Mouse (Mus musculus) CH12.LX (cell line): ENCODE data around the gene Atp2b4. TPM values are rescaled to one million over a fixed set of nuclear protein-coding genes. Genes with fewer than 3 reads are reported as not detected.
A peak's percentile ranks its signal among the peaks of the same experiment; 100 is the strongest.

Source experiments
- DNase-seq: peaks from one replicate; pipeline ENCODE4 v3.0.0-alpha.2; 2013; ENCODE audit errors: extremely low read depth
- H3K27ac ChIP-seq: 2 replicates; pipeline ENCODE4 v1.5.1; 2012; ENCODE audit warnings: low read depth, mild to moderate bottlenecking, control low read depth, moderate library complexity; ENCODE audit not compliant: insufficient read depth
- H3K27me3 ChIP-seq: replicated peaks from 2 replicates; pipeline ENCODE3; 2012; ENCODE audit warnings: inconsistent platforms
- H3K36me3 ChIP-seq, 2 experiments: replicated peaks in 1 of 2; 2 replicates each; pipeline versions ENCODE3 to v1.6.1; 2012; ENCODE audit warnings: inconsistent platforms in 1 of 2, low read length in 1 of 2, mild to moderate bottlenecking in 1 of 2, mixed read lengths in 1 of 2, moderate library complexity in 1 of 2; ENCODE audit not compliant: control insufficient read depth in 1 of 2, insufficient read depth in 1 of 2
- H3K4me1 ChIP-seq, 2 experiments: 2 replicates each; pipeline ENCODE4 v1.6.1; 2012; ENCODE audit warnings: inconsistent platforms in 1 of 2, moderate library complexity in 1 of 2; ENCODE audit not compliant: insufficient read depth in 2 of 2, control insufficient read depth in 1 of 2
- H3K4me2 ChIP-seq: 2 replicates; pipeline ENCODE4 v1.6.1; 2012; ENCODE audit warnings: low read depth, mild to moderate bottlenecking, control low read depth; ENCODE audit not compliant: poor library complexity, insufficient read depth, severe bottlenecking
- H3K4me3 ChIP-seq, 3 experiments: fragments of 150-350 bp in 1 of 3; sonication (generic) in 1 of 3; replicated peaks in 1 of 3; 2 replicates each; pipeline versions ENCODE3 to v1.5.1; 2011 to 2012; ENCODE audit warnings: low read depth in 2 of 3, low read length in 2 of 3, mild to moderate bottlenecking in 2 of 3, moderate library complexity in 2 of 3, control low read depth in 1 of 3, improper control_type of control experiment in 1 of 3, inconsistent platforms in 1 of 3, mixed read lengths in 1 of 3; ENCODE audit not compliant: poor library complexity in 1 of 3
- H3K79me2 ChIP-seq: replicated peaks from 2 replicates; pipeline ENCODE4 v1.6.1; 2012; ENCODE audit warnings: mild to moderate bottlenecking, moderate library complexity; ENCODE audit not compliant: control insufficient read depth, poor library complexity, insufficient read depth, severe bottlenecking; ENCODE audit errors: extremely low read depth
- H3K9ac ChIP-seq: 2 replicates; pipeline ENCODE4 v1.6.1; 2012; ENCODE audit warnings: low read depth, mild to moderate bottlenecking, control low read depth, moderate library complexity; ENCODE audit not compliant: insufficient read depth
- H3K9me3 ChIP-seq: replicated peaks from 2 replicates; pipeline ENCODE3; 2012; ENCODE audit warnings: low read length, inconsistent platforms, mixed read lengths
- BHLHE40 ChIP-seq: IDR thresholded peaks from 2 replicates; pipeline ENCODE4 v1.6.1; 2011; ENCODE audit warnings: mild to moderate bottlenecking, low read depth, low read length, improper control_type of control experiment
- CHD1 ChIP-seq: IDR thresholded peaks from 2 replicates; pipeline ENCODE4 v1.6.1; 2012; ENCODE audit warnings: low read depth, low read length, improper control_type of control experiment, inconsistent platforms
- CTCF ChIP-seq, 2 experiments: IDR thresholded peaks in 1 of 2; conservative IDR thresholded peaks in 1 of 2; 2 replicates each; pipeline ENCODE4 v1.5.1; 2011 to 2012; ENCODE audit warnings: low read depth in 2 of 2, low read length in 2 of 2, improper control_type of control experiment in 1 of 2, inconsistent platforms in 1 of 2, mild to moderate bottlenecking in 1 of 2, moderate library complexity in 1 of 2
- E2F4 ChIP-seq: IDR thresholded peaks from 2 replicates; pipeline ENCODE4 v1.6.1; 2011; ENCODE audit warnings: low read depth, low read length, improper control_type of control experiment; ENCODE audit not compliant: insufficient replicate concordance
- EP300 ChIP-seq: IDR thresholded peaks from 2 replicates; pipeline ENCODE4 v1.6.1; 2011; ENCODE audit warnings: low read length, improper control_type of control experiment
- ETS1 ChIP-seq: conservative IDR thresholded peaks from 2 replicates; pipeline ENCODE4 v1.6.1; 2012; ENCODE audit warnings: low read depth, mild to moderate bottlenecking, inconsistent platforms, low read length, improper control_type of control experiment, moderate library complexity
- HCFC1 ChIP-seq: IDR thresholded peaks from 2 replicates; pipeline ENCODE4 v1.6.1; 2012; ENCODE audit warnings: low read depth, mild to moderate bottlenecking, inconsistent platforms, low read length, improper control_type of control experiment
- IRF4 ChIP-seq: IDR thresholded peaks from 2 replicates; pipeline ENCODE4 v1.6.1; 2014; ENCODE audit warnings: low read depth, mild to moderate bottlenecking, inconsistent platforms, low read length, improper control_type of control experiment
- JUN ChIP-seq: IDR thresholded peaks from 2 replicates; pipeline ENCODE4 v1.6.1; 2011; ENCODE audit warnings: low read depth, mild to moderate bottlenecking, low read length, improper control_type of control experiment, moderate library complexity; ENCODE audit not compliant: insufficient read depth
- KAT2A ChIP-seq: IDR thresholded peaks from 2 replicates; pipeline ENCODE4 v1.6.1; 2012; ENCODE audit warnings: low read length, improper control_type of control experiment, inconsistent platforms; ENCODE audit not compliant: insufficient replicate concordance
- MAZ ChIP-seq: IDR thresholded peaks from 2 replicates; pipeline ENCODE4 v1.6.1; 2012; ENCODE audit warnings: low read depth, mild to moderate bottlenecking, inconsistent platforms, low read length, improper control_type of control experiment, moderate library complexity
- MEF2A ChIP-seq: IDR thresholded peaks from 2 replicates; pipeline ENCODE4 v1.6.1; 2014; ENCODE audit warnings: low read depth, mild to moderate bottlenecking, inconsistent platforms, low read length, improper control_type of control experiment, borderline replicate concordance
- MXI1 ChIP-seq: IDR thresholded peaks from 2 replicates; pipeline ENCODE4 v1.6.1; 2011; ENCODE audit warnings: mild to moderate bottlenecking, low read depth, low read length, improper control_type of control experiment
- MYC ChIP-seq: IDR thresholded peaks from 2 replicates; pipeline ENCODE4 v1.6.1; 2011; ENCODE audit warnings: low read depth, mild to moderate bottlenecking, improper control_type of control experiment, low read length
- NELFE ChIP-seq: IDR thresholded peaks from 2 replicates; pipeline ENCODE4 v1.6.1; 2011; ENCODE audit warnings: low read depth, low read length, improper control_type of control experiment
- NRF1 ChIP-seq: IDR thresholded peaks from 2 replicates; pipeline ENCODE4 v1.6.1; 2014; ENCODE audit warnings: low read depth, mild to moderate bottlenecking, inconsistent platforms, low read length, improper control_type of control experiment, moderate library complexity
- RAD21 ChIP-seq: IDR thresholded peaks from 2 replicates; pipeline ENCODE4 v1.6.1; 2011; ENCODE audit warnings: low read depth, mild to moderate bottlenecking, low read length, improper control_type of control experiment, moderate library complexity
- SIN3A ChIP-seq: IDR thresholded peaks from 2 replicates; pipeline ENCODE4 v1.6.1; 2012; ENCODE audit warnings: low read length, improper control_type of control experiment, inconsistent platforms
- SMC3 ChIP-seq: IDR thresholded peaks from 2 replicates; pipeline ENCODE4 v1.6.1; 2011; ENCODE audit warnings: low read depth, low read length, improper control_type of control experiment
- TBP ChIP-seq: conservative IDR thresholded peaks from 2 replicates; pipeline ENCODE4 v1.6.1; 2011; ENCODE audit warnings: low read depth, low read length, improper control_type of control experiment
- UBTF ChIP-seq: IDR thresholded peaks from 2 replicates; pipeline ENCODE4 v1.6.1; 2012; ENCODE audit warnings: low read depth, mild to moderate bottlenecking, inconsistent platforms, low read length, improper control_type of control experiment, moderate library complexity
- USF1 ChIP-seq: IDR thresholded peaks from 2 replicates; pipeline ENCODE4 v1.6.1; 2014; ENCODE audit warnings: low read depth, mild to moderate bottlenecking, inconsistent platforms, low read length, improper control_type of control experiment
- USF2 ChIP-seq: conservative IDR thresholded peaks from 2 replicates; pipeline ENCODE4 v1.6.1; 2011; ENCODE audit warnings: low read depth, low read length, improper control_type of control experiment
- ZKSCAN1 ChIP-seq: IDR thresholded peaks from 2 replicates; pipeline ENCODE4 v1.6.1; 2012; ENCODE audit warnings: low read depth, inconsistent platforms, low read length, improper control_type of control experiment, borderline replicate concordance
- ZMIZ1 ChIP-seq: IDR thresholded peaks from 2 replicates; pipeline ENCODE4 v1.6.1; 2012; ENCODE audit warnings: low read depth, mild to moderate bottlenecking, inconsistent platforms, low read length, improper control_type of control experiment
- dilution Hi-C: fragments of 300-500 bp; cut with MboI; formaldehyde crosslinking; loops from 2 replicates; pipeline ENCODE4 v1.14.3; 2020; ENCODE audit warnings: low sequenced_read_pairs; ENCODE audit not compliant: extremely low pct_unique_long_range_greater_than_20kb, extremely low pct_ligation_motif_present
- in situ Hi-C: fragments of 300-500 bp; cut with MboI; formaldehyde crosslinking; loops from 3 replicates; pipeline ENCODE4 v1.14.3; 2019; ENCODE audit warnings: low sequenced_read_pairs, low pct_ligation_motif_present, low pct_unique_long_range_greater_than_20kb, mixed read lengths
- polyA plus RNA-seq: library from polyadenylated mRNA; unstranded; fragments of >175 nt; gene quantifications from 2 replicates; pipeline ENCODE4 v1.2.1, GENCODE M21; 2012; ENCODE audit warnings: low read depth; ENCODE audit not compliant: insufficient read length
- total RNA-seq, 2 experiments: library from RNA; depleted of rRNA; stranded (reverse); fragments of 300-350 nt in 1 of 2; fragments of >200 nt in 1 of 2; gene quantifications; 2 replicates each; pipeline ENCODE4 v1.2.3; 2012 to 2014

Gene Atp2b4
- total and polyA plus RNA-seq, 3 experiments: 6.9 to 18.4 (median 17.5) TPM

DNA sequence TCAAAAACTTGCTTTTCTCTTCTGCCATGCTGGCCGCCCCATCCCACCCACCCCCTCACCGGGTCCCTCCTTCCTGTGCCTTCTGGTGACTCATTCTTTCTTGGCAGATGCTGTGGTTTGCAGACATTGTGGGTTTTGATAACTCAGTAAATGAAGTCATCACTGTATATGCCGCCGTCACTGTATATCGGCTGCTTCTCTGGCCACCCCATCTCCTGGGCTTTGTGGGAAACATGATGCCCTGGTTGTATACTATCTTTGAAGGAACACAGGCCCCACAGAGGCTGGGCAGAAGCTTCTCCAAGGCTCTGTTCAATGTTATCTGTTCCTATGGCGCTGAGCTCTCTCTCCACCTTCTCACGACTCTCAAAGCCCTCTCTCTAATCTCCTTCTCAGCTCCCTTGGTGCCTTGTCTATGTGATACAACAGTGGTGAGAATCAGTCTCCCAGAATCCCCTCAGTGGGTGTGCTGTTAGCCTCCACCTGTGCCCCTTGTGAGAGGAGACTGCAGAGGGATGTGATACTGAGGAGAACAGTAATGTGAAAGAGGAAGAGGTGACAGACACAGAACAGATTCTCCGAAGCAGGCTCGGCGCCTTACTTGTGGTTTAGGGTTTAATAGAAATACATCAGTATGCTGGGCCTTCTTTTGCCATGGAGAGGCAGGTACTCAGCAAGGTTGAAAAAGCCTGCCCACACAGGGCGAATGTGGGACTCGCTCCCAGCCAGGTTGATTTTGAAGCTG lies 15.1 kb upstream of the Atp2b4 start (continued):
- TF ChIP-seq USF1 (no peak), RAD21 (no peak; the same call in none of the 2 replicates), ZKSCAN1 (no peak), IRF4 (peak; percentile 63), E2F4 (no peak), USF2 (no peak), MXI1 (no peak), CHD1 (no peak), HCFC1 (no peak), JUN (peak; percentile 54), BHLHE40 (peak; percentile 28; the same call in 1 of the 2 replicates), SIN3A (no peak; the same call in 1 of the 2 replicates), KAT2A (no peak)

DNA sequence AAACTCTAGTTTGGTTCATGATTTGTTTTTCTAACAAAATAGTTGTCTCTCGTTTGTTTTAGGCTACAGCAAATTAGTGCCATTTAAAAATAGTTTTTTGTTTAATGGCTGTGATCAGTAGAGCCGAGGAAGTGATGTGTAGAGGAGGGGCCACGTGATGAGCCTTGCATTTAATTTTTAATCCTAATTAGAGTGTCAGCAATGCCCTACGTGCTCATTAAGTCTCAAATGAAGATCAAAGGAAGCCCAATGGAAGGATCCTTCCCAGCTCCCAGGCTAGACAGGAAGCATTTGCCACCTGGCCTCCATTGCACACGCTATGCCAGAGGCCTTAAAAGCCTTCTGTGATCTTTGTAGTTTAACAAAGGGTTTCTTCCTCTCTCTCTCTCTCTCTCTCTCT lies 8.5 kb upstream of the Atp2b4 start:
- Histone ChIP-seq H3K27ac (no peak overlapping the region), H3K4me3 (no peak overlapping the region), H3K79me2 (no peaks in the 10 kb centered on the region), H3K9ac (no peak overlapping the region), H3K27me3 (peaks cover 8% of the 10 kb centered on the region), H3K36me3 (no peaks in the 10 kb centered on the region), H3K9me3 (no peaks in the 10 kb centered on the region), H3K4me1 (peaks cover 0 to under 1% of the 10 kb centered on the region in 2 experiments; a peak in 1 of 4 replicates), H3K4me2 (no peak overlapping the region)
- no peak for DNase-seq
- in situ Hi-C loops: no loop called here
- dilution Hi-C loops: no loop called here
- no peak for TF ChIP-seq ETS1

DNA sequence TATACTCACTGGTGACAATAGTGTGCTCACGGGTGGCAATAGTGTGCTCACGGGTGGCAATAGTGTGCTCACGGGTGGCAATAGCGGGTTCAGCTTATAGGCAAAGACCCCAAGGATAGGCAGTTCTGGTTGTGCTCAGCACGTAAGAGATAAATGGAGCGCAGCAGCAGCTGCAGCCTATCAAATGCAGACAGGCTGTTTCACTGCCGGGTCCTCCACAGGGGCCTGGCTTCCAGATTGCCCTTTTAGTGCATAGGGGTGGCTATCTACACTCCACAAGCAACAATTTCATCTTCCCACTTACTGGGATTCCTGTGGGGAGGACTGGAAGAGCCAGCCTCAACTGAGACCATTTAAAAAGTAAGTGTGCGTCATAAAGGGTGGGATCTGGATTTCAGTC lies 7.2 kb upstream of the Atp2b4 start:
- H3K4me2 ChIP-seq: no peak overlapping the region
- in situ Hi-C loops: no loop called here
- H3K27ac ChIP-seq: no peak overlapping the region
- no peaks in the 10 kb centered on the region for H3K4me1 ChIP-seq
- H3K27me3 ChIP-seq: peaks cover 13% of the 10 kb centered on the region
- no peak for DNase-seq
- H3K79me2 ChIP-seq: no peaks in the 10 kb centered on the region
- no peaks in the 10 kb centered on the region for H3K36me3 ChIP-seq
- TF ChIP-seq MEF2A: no peak
- no peak for TF ChIP-seq USF1
- TF ChIP-seq MYC: no peak
- no peak for TF ChIP-seq BHLHE40
- no peak for TF ChIP-seq IRF4
- TF ChIP-seq MXI1: no peak
- TF ChIP-seq ZMIZ1: no peak
- no peak for TF ChIP-seq UBTF
- TF ChIP-seq MAZ: no peak
- no peak for TF ChIP-seq SIN3A
- no peak for TF ChIP-seq TBP
- no peak for TF ChIP-seq NELFE
- TF ChIP-seq NRF1: no peak
- no peak for TF ChIP-seq JUN
- TF ChIP-seq HCFC1: no peak
- no peak for TF ChIP-seq EP300
- no peak for TF ChIP-seq USF2
- TF ChIP-seq SMC3: no peak
- TF ChIP-seq ZKSCAN1: no peak
- TF ChIP-seq CTCF (conservative IDR thresholded peaks at IDR 0.05 in 1 of 2, IDR thresholded peaks at IDR 0.05 in 1 of 2; ENCODE audit: low read depth in 2 of 2, low read length in 2 of 2): no peak
- TF ChIP-seq, all 38 proteins: peak for 0
- H3K4me3 ChIP-seq: no peak overlapping the region
- no peak overlapping the region for H3K9ac ChIP-seq
- H3K9me3 ChIP-seq: no peaks in the 10 kb centered on the region
- dilution Hi-C loops: no loop called here
